Mouse (Mus musculus) midbrain, postnatal 0 days (tissue): Measurements from ENCODE around the gene Esrp2. TPM values are rescaled to one million over a fixed set of nuclear protein-coding genes. Genes with fewer than 3 reads are reported as not detected.

Experiments used
- ATAC-seq: fragments of 200-750 bp; cut with Nextera tagmentation; 2 replicates; pipeline ENCODE4 v1.8.0; 2017; ENCODE audit warnings: moderate number of reproducible peaks, mild to moderate bottlenecking, moderate TSS enrichment, moderate library complexity; ENCODE audit not compliant: low FRiP score
- DNase-seq: peaks from one replicate; pipeline ENCODE4 v3.0.0-alpha.2; 2015; ENCODE audit warnings: low spot score
- H3K27ac ChIP-seq: fragments of 300-500 bp; sonication (generic); 2 replicates; pipeline ENCODE4 v1.5.1; 2014; ENCODE audit warnings: low read depth, mild to moderate bottlenecking, low read length, mixed read lengths
- H3K27me3 ChIP-seq: fragments of 300-500 bp; sonication (generic); 2 replicates; pipeline ENCODE4 v1.6.1; 2014; ENCODE audit warnings: low read length, control low read depth, mixed read lengths; ENCODE audit not compliant: insufficient read depth
- H3K36me3 ChIP-seq: fragments of 300-500 bp; sonication (generic); 2 replicates; pipeline ENCODE4 v1.6.1; 2014; ENCODE audit warnings: low read length, control low read depth, mixed read lengths; ENCODE audit not compliant: insufficient read depth
- H3K4me1 ChIP-seq: fragments of 300-500 bp; sonication (generic); 2 replicates; pipeline ENCODE4 v1.6.1; 2014; ENCODE audit warnings: mild to moderate bottlenecking, control low read depth, antibody characterized with exemption, low read length, mixed read lengths; ENCODE audit not compliant: insufficient read depth
- H3K4me2 ChIP-seq: fragments of 300-500 bp; sonication (generic); 2 replicates; pipeline ENCODE4 v1.6.1; 2014; ENCODE audit warnings: low read depth, mild to moderate bottlenecking, low read length, mixed read lengths; ENCODE audit not compliant: poor library complexity, severe bottlenecking
- H3K4me3 ChIP-seq: fragments of 300-500 bp; sonication (generic); 2 replicates; pipeline ENCODE4 v1.5.1; 2014; ENCODE audit warnings: low read depth, mild to moderate bottlenecking, low read length, moderate library complexity
- H3K9ac ChIP-seq: fragments of 300-500 bp; sonication (generic); replicated peaks from 2 replicates; pipeline ENCODE4 v1.6.1; 2014; ENCODE audit warnings: mild to moderate bottlenecking, low read length, moderate library complexity, mixed read lengths; ENCODE audit not compliant: poor library complexity, severe bottlenecking
- H3K9me3 ChIP-seq: fragments of 300-500 bp; sonication (generic); 2 replicates; pipeline ENCODE4 v1.6.1; 2016; ENCODE audit warnings: low read length, control low read depth
- CTCF ChIP-seq: IDR thresholded peaks from 2 replicates; pipeline ENCODE4 v1.5.1; 2016; ENCODE audit warnings: antibody characterized with exemption, mild to moderate bottlenecking
- WGBS: fragments of 180-500 bp; shearing (Covaris S2); extraction: QIAGEN DNeasy Blood & Tissue Kit; methylation state at CpG from one replicate; pipeline ENCODE4 v1.1.7; 2014; 5-methylcytosine and 5-hydroxymethylcytosine counted together
- polyA plus RNA-seq: library from polyadenylated mRNA; unstranded; fragments of >200 nt; fragmentation: Nextera tagmentation; extraction: Ambion mirVana; gene quantifications from 2 replicates; pipeline ENCODE4 v1.2.1, GENCODE M21; 2015
- total RNA-seq: library from RNA; depleted of rRNA; stranded (reverse); fragments of >200 nt; gene quantifications from 2 replicates; pipeline ENCODE4 v1.2.3, GENCODE M21; 2014; rRNA removed

Gene Esrp2
- total RNA-seq (0.77 TPM in 1 of 2 replicates, not detected in the other), polyA plus RNA-seq (0.31 TPM in 1 of 2 replicates, not detected in the other)

- ATAC-seq (no peak), DNase-seq (no peak)
- peaks cover 41% of the 10 kb centered on the region for H3K27me3 ChIP-seq
- no peaks in the 10 kb centered on the region for H3K9me3 ChIP-seq
- peaks cover 20% of the 10 kb centered on the region; the same call in 1 of the 2 replicates for H3K4me1 ChIP-seq
- H3K4me2 ChIP-seq: peak within 1 kb of the TSS; percentile 91
- under 1% methylated on average over 69 of the region's 86 CpGs for WGBS
- H3K36me3 ChIP-seq: peaks cover 5% of the 10 kb centered on the region
- no peak within 1 kb of the TSS for H3K27ac ChIP-seq
- peak within 1 kb of the TSS; percentile 46 for H3K4me3 ChIP-seq
- no peak for TF ChIP-seq CTCF
- peak within 1 kb of the TSS; percentile 48 for H3K9ac ChIP-seq
These were observed at the start of gene Esrp2 for GRCm38 (mm10) chr8:106136156-106137130. Gene Esrp2 (minus strand): TSS chr8:106136974.

GRCm38 (mm10) chr8:106186394-106186793 lies 49.6 kb upstream of the Esrp2 start:
- no peak for DNase-seq
- H3K9me3 ChIP-seq: no peaks in the 10 kb centered on the region
- H3K4me3 ChIP-seq: no peak overlapping the region
- no peak for ATAC-seq
- no peak overlapping the region for H3K27ac ChIP-seq
- no peaks in the 10 kb centered on the region for H3K27me3 ChIP-seq
- 95% methylated on average over 3 of the region's 3 CpGs for WGBS
- peaks cover 3% of the 10 kb centered on the region; the same call in 1 of the 2 replicates for H3K36me3 ChIP-seq
- no peak for TF ChIP-seq CTCF
- H3K4me2 ChIP-seq: no peak overlapping the region
- H3K4me1 ChIP-seq: no peaks in the 10 kb centered on the region
- H3K9ac ChIP-seq: no peak overlapping the region

- Histone ChIP-seq H3K9ac (no peak overlapping the region), H3K4me1 (no peaks in the 10 kb centered on the region), H3K36me3 (peaks cover 3% of the 10 kb centered on the region; the same call in 1 of the 2 replicates), H3K4me3 (no peak overlapping the region), H3K27me3 (no peaks in the 10 kb centered on the region), H3K4me2 (no peak overlapping the region), H3K9me3 (no peaks in the 10 kb centered on the region), H3K27ac (no peak overlapping the region)
- no peak for ATAC-seq
- TF ChIP-seq CTCF: no peak
- WGBS: 83% methylated on average over 8 of the region's 8 CpGs
- no peak for DNase-seq
These were observed 49.0 kb upstream of the Esrp2 start for GRCm38 (mm10) chr8:106185628-106186270.

GRCm38 (mm10) chr8:106178428-106178827 lies 41.7 kb upstream of the Esrp2 start:
- Histone ChIP-seq H3K4me1 (no peaks in the 10 kb centered on the region), H3K4me3 (no peak overlapping the region), H3K36me3 (no peaks in the 10 kb centered on the region), H3K9me3 (no peaks in the 10 kb centered on the region), H3K27me3 (no peaks in the 10 kb centered on the region), H3K4me2 (no peak overlapping the region), H3K9ac (no peak overlapping the region), H3K27ac (no peak overlapping the region)
- DNase-seq: no peak
- 83% methylated on average over 2 of the region's 2 CpGs for WGBS
- TF ChIP-seq CTCF: no peak
- ATAC-seq: no peak

GRCm38 (mm10) chr8:106177594-106177993 lies 40.8 kb upstream of the Esrp2 start:
- no peak overlapping the region for H3K27ac ChIP-seq
- H3K27me3 ChIP-seq: no peaks in the 10 kb centered on the region
- no peak overlapping the region for H3K4me3 ChIP-seq
- H3K9ac ChIP-seq: no peak overlapping the region
- no peak for TF ChIP-seq CTCF
- no peaks in the 10 kb centered on the region for H3K4me1 ChIP-seq
- no peaks in the 10 kb centered on the region for H3K9me3 ChIP-seq
- DNase-seq (no peak), ATAC-seq (no peak)
- H3K36me3 ChIP-seq: no peaks in the 10 kb centered on the region
- 81% methylated on average over 1 of the region's 1 CpGs for WGBS
- no peak overlapping the region for H3K4me2 ChIP-seq
